Comparison of ENCODE assay signal across 8 mouse cellular contexts in the genomic region with DNA sequence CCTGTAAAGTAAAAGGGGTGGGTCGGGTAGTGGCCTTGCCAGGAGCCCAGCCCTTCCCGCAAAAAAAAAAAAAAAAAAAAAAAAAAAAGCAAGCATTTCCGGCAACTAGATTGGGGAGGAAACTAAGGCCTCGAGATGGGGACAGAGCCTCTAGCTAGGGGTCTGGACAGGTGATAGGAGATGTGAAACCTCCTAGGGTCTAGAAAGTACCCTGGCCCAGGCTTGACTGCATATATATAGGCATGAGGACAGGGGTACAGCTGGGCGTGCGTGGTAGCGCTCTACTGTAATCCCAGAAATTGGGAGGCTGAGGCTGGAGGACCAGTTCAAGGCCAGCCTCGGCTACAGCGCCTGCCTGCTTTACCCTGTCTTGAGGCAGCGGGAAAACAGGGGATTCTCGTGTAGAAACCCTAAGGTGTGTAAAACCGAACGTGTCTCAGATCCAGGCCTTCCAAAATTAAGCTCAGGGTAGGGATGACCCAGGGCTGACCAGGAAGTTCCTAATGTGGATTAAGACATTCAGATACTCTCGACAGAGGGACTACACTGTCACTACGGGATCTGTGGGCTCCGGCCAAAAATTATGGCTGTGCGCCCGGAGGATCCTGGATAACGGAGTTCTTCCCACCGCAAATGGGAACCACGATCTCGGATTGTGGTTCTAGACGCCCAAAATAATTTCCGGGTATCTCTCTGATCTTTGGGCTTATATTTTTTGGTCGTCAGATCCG. TPM values are rescaled to one million over a fixed set of nuclear protein-coding genes. Genes with fewer than 3 reads are reported as not detected.
A peak's percentile ranks its signal among the peaks of the same experiment; 100 is the strongest.
DNase-seq lines count a peak whose midpoint lies in the region; ATAC-seq and TF ChIP-seq lines count a peak whose summit lies in the region.

No protein-coding gene starts in this region.

- peak; percentile 15 for ATAC-seq in heart, embryonic 12.5 days (ENCODE audit: insufficient number of reproducible peaks, low FRiP score)
- ATAC-seq in kidney, embryonic 16.5 days (ENCODE audit: low FRiP score, low TSS enrichment), result peak; percentile 7; the same call in 1 of the 2 replicates

- H3K27me3 ChIP-seq in heart, embryonic 12.5 days (replicated peaks), result no peaks in the 10 kb centered on the region
- no peaks in the 10 kb centered on the region for H3K27me3 ChIP-seq in kidney, embryonic 16.5 days (ENCODE audit: insufficient read depth, low read length)
- H3K27me3 ChIP-seq in spleen, adult 2 months (ENCODE audit: control insufficient read depth, insufficient read depth, low read length), result no peaks in the 10 kb centered on the region

- under 1% methylated on average over 26 of the region's 26 CpGs for WGBS in heart, embryonic 12.5 days
- under 1% methylated on average over 26 of the region's 26 CpGs for WGBS in kidney, embryonic 16.5 days
- WGBS in spleen, adult 2 months, result under 1% methylated on average over 26 of the region's 26 CpGs

- peak overlapping the region; percentile 86 for H3K4me2 ChIP-seq in heart, embryonic 12.5 days
- peak overlapping the region; percentile 65 for H3K4me2 ChIP-seq in kidney, embryonic 16.5 days (replicated peaks; ENCODE audit: low read depth, low read length)

- H3K9ac ChIP-seq in ES-E14 (ENCODE audit: insufficient read depth, low read depth, low read length, poor library complexity, severe bottlenecking), result peak overlapping the region; percentile 78
- peak overlapping the region; percentile 89 for H3K9ac ChIP-seq in heart, embryonic 12.5 days
- H3K9ac ChIP-seq in kidney, embryonic 16.5 days (replicated peaks; ENCODE audit: low read length), result peak overlapping the region; percentile 81

- peak overlapping the region; percentile 89 for H3K27ac ChIP-seq in ES-E14 (ENCODE audit: insufficient read depth, low read depth, low read length, poor library complexity, severe bottlenecking)
- peak overlapping the region; percentile 87 for H3K27ac ChIP-seq in heart, embryonic 12.5 days (ENCODE audit: poor library complexity, severe bottlenecking)
- peak overlapping the region; percentile 89 for H3K27ac ChIP-seq in kidney, embryonic 16.5 days (ENCODE audit: low read length)
- H3K27ac ChIP-seq in spleen, adult 2 months (ENCODE audit: insufficient read depth, low read length), result peak overlapping the region; percentile 80

- H3K36me3 ChIP-seq in ES-E14 (ENCODE audit: control insufficient read depth, insufficient read depth, low read length, poor library complexity, severe bottlenecking), result peaks cover 17% of the 10 kb centered on the region
- H3K36me3 ChIP-seq in heart, embryonic 12.5 days, result peaks cover 33% of the 10 kb centered on the region
- H3K36me3 ChIP-seq in kidney, embryonic 16.5 days (ENCODE audit: insufficient read depth, low read length), result peaks cover 22% of the 10 kb centered on the region
- H3K36me3 ChIP-seq in spleen, adult 2 months (ENCODE audit: control insufficient read depth, insufficient read depth, low read length), result peaks cover 10% of the 10 kb centered on the region

- H3K4me3 ChIP-seq in ES-E14 (ENCODE audit: insufficient read depth in 1 of 2, low read depth in 1 of 2, low read length in 2 of 2, poor library complexity in 1 of 2, severe bottlenecking in 1 of 2), result peak overlapping the region; percentile 80 to 86
- H3K4me3 ChIP-seq in heart, embryonic 12.5 days, result peak overlapping the region; percentile 66
- peak overlapping the region; percentile 91 for H3K4me3 ChIP-seq in kidney, embryonic 16.5 days (ENCODE audit: low read length)
- H3K4me3 ChIP-seq in spleen, adult 2 months (ENCODE audit: extremely low read depth, insufficient read depth, insufficient read length), result peak overlapping the region; percentile 94

- TF ChIP-seq CTCF in spleen, adult 2 months (IDR thresholded peaks at IDR 0.05; ENCODE audit: extremely low read depth, insufficient read depth, insufficient read length, insufficient replicate concordance), result no peak

- in situ Hi-C loops in ES-E14 (cut with MboI; ENCODE audit: low sequenced_read_pairs in 2 of 2, unreplicated experiment in 2 of 2), result no loop called here

- no peak for TF ChIP-seq POLR2A in spleen, adult 2 months (IDR thresholded peaks at IDR 0.05; ENCODE audit: low read depth, low read length)

- peaks cover 7 to 12% of the 10 kb centered on the region in 2 experiments; a peak in 3 of 4 replicates for H3K4me1 ChIP-seq in ES-E14 (ENCODE audit: control insufficient read depth in 2 of 2, insufficient read depth in 2 of 2, low read length in 2 of 2, poor library complexity in 1 of 2)
- H3K4me1 ChIP-seq in heart, embryonic 12.5 days (replicated peaks), result peaks cover 15% of the 10 kb centered on the region
- peaks cover 27% of the 10 kb centered on the region for H3K4me1 ChIP-seq in kidney, embryonic 16.5 days (ENCODE audit: insufficient read depth, low read length)
- no peaks in the 10 kb centered on the region; the same call in 1 of the 2 replicates for H3K4me1 ChIP-seq in spleen, adult 2 months (ENCODE audit: control insufficient read depth, insufficient read depth, insufficient read length)

- peak; percentile 56 to 87 for DNase-seq in adrenal gland, adult (ENCODE audit: inconsistent age in 2 of 2, low spot score in 1 of 2)
- no peak for DNase-seq in adrenal gland, postnatal 4 days (ENCODE audit: low spot score in 2 of 2)
- no peak for DNase-seq in ES-E14 (ENCODE audit: low read depth, low spot score)
- DNase-seq in embryo, embryonic 10 days (ENCODE audit: low spot score), result peak; percentile 43
- peak; percentile 47 for DNase-seq in lung, postnatal 14 days
- no peak for DNase-seq in spleen, adult 2 months (ENCODE audit: low read depth in 1 of 2, low spot score in 2 of 2)

- no peaks in the 10 kb centered on the region for H3K9me3 ChIP-seq in ES-E14 (ENCODE audit: control insufficient read depth, insufficient read depth, low read depth, low read length)
- H3K9me3 ChIP-seq in heart, embryonic 12.5 days (replicated peaks), result no peaks in the 10 kb centered on the region
- no peaks in the 10 kb centered on the region for H3K9me3 ChIP-seq in kidney, embryonic 16.5 days (ENCODE audit: low read length)

TF ChIP-seq in ES-E14, 5 proteins besides CTCF, POLR2A, EP300 and RAD21:
- TF ChIP-seq CHD2 (IDR thresholded peaks at IDR 0.05; ENCODE audit: low read depth, low read length) (no peak), ZNF384 (IDR thresholded peaks at IDR 0.05; ENCODE audit: low read depth, low read length) (peak; percentile 98)

RNA-seq across cellular contexts. Expression of a gene that starts 4.3 kb away (rescaled TPM):
- total RNA-seq in adrenal gland, postnatal 4 days (2021), result 100 to 1,000 TPM; 418 to 431 TPM
- 160 and 164 TPM in 2 replicates for total RNA-seq in ES-E14 (2012; rRNA removed)
- polyA plus RNA-seq in heart, embryonic 12.5 days (2016; fragmentation: Nextera tagmentation; extraction: Ambion mirVana), result 77.0 and 83.4 TPM in 2 replicates
- 105 and 111 TPM in 2 replicates for polyA plus RNA-seq in kidney, embryonic 16.5 days (2015; fragmentation: Nextera tagmentation; extraction: Ambion mirVana)
- 414 and 469 TPM in 2 replicates for polyA plus RNA-seq in spleen, adult 2 months (2012; rRNA removed)

RNA-seq across cellular contexts. Expression of a gene that starts 10.3 kb away (rescaled TPM):
- 100 to 1,000 TPM; 176 to 250 TPM for total RNA-seq in adrenal gland, postnatal 4 days (2021)
- 54.8 and 57.8 TPM in 2 replicates for total RNA-seq in ES-E14 (2012; rRNA removed)
- 300 and 306 TPM in 2 replicates for polyA plus RNA-seq in heart, embryonic 12.5 days (2016; fragmentation: Nextera tagmentation; extraction: Ambion mirVana)
- polyA plus RNA-seq in kidney, embryonic 16.5 days (2015; fragmentation: Nextera tagmentation; extraction: Ambion mirVana), result 11.7 and 13.8 TPM in 2 replicates
- 0.43 and 0.52 TPM in 2 replicates for polyA plus RNA-seq in spleen, adult 2 months (2012; rRNA removed)

RNA-seq across cellular contexts. Expression of a gene that starts 24.7 kb away (rescaled TPM):
- 10 to 100 TPM; 77.4 to 83.3 TPM for total RNA-seq in adrenal gland, postnatal 4 days (2021)
- 35.0 and 37.9 TPM in 2 replicates for total RNA-seq in ES-E14 (2012; rRNA removed)
- 10.5 TPM in 2 replicates for polyA plus RNA-seq in heart, embryonic 12.5 days (2016; fragmentation: Nextera tagmentation; extraction: Ambion mirVana)
- 12.6 and 15.6 TPM in 2 replicates for polyA plus RNA-seq in kidney, embryonic 16.5 days (2015; fragmentation: Nextera tagmentation; extraction: Ambion mirVana)
- 7.3 and 8.8 TPM in 2 replicates for polyA plus RNA-seq in spleen, adult 2 months (2012; rRNA removed)

RNA-seq across cellular contexts. Expression of a gene that starts 37.5 kb away (rescaled TPM):
- total RNA-seq in adrenal gland, postnatal 4 days (2021), result 10 to 100 TPM; 82.1 to 84.3 TPM
- total RNA-seq in ES-E14 (2012; rRNA removed), result 209 and 309 TPM in 2 replicates
- 101 and 105 TPM in 2 replicates for polyA plus RNA-seq in heart, embryonic 12.5 days (2016; fragmentation: Nextera tagmentation; extraction: Ambion mirVana)
- polyA plus RNA-seq in kidney, embryonic 16.5 days (2015; fragmentation: Nextera tagmentation; extraction: Ambion mirVana), result 145 and 146 TPM in 2 replicates
- 51.5 and 60.8 TPM in 2 replicates for polyA plus RNA-seq in spleen, adult 2 months (2012; rRNA removed)

RNA-seq across cellular contexts. Expression of a gene that starts 37.8 kb away (rescaled TPM):
- 10 to 100 TPM; 84.3 to 85.1 TPM for total RNA-seq in adrenal gland, postnatal 4 days (2021)
- 158 and 173 TPM in 2 replicates for total RNA-seq in ES-E14 (2012; rRNA removed)
- polyA plus RNA-seq in heart, embryonic 12.5 days (2016; fragmentation: Nextera tagmentation; extraction: Ambion mirVana), result 155 and 162 TPM in 2 replicates
- 180 and 206 TPM in 2 replicates for polyA plus RNA-seq in kidney, embryonic 16.5 days (2015; fragmentation: Nextera tagmentation; extraction: Ambion mirVana)
- polyA plus RNA-seq in spleen, adult 2 months (2012; rRNA removed), result 21.5 and 24.6 TPM in 2 replicates

Comparison
In these comparisons a context has a peak if more than half of its experiments do, and no peak if none do; other contexts are left out.
1. DNase-seq: peak in adrenal gland, adult (2 of 2), embryo, embryonic 10 days (single experiment) and lung, postnatal 14 days (single experiment); none in adrenal gland, postnatal 4 days (0 of 2), ES-E14 (single experiment) and spleen, adult 2 months (0 of 2).
2. RNA of a gene that starts 10.3 kb away (polyA plus RNA-seq): 300 to 306 TPM in heart, embryonic 12.5 days; 11.7 to 13.8 TPM in kidney, embryonic 16.5 days and 0.43 to 0.52 TPM in spleen, adult 2 months; every median in the first group is over 10 times any median in the second.
3. Peak in every context shown above with its lines, with median percentiles within 50 percentile points of each other: H3K27ac ChIP-seq, H3K4me3 ChIP-seq and H3K9ac ChIP-seq.